Mouse (Mus musculus) lung, postnatal 0 days (tissue): ENCODE results near the gene Fam187a. TPM values are rescaled to one million over a fixed set of nuclear protein-coding genes. Genes with fewer than 3 reads are reported as not detected.

Experiments
- ATAC-seq: fragments of 200-750 bp; cut with Nextera tagmentation; 2 replicates; pipeline ENCODE4 v1.8.0; 2017; ENCODE audit warnings: moderate library complexity
- DNase-seq: peaks from one replicate; pipeline ENCODE4 v3.0.0-alpha.2; 2016; ENCODE audit warnings: low spot score
- H3K27ac ChIP-seq: fragments of 300-500 bp; sonication (generic); 2 replicates; pipeline ENCODE4 v1.5.1; 2014; ENCODE audit warnings: antibody characterized with exemption, mild to moderate bottlenecking, low read length, mixed read lengths
- H3K27me3 ChIP-seq: fragments of 300-500 bp; sonication (generic); replicated peaks from 2 replicates; pipeline ENCODE4 v1.6.1; 2014; ENCODE audit warnings: low read length, mixed read lengths; ENCODE audit not compliant: insufficient read depth
- H3K36me3 ChIP-seq: fragments of 300-500 bp; sonication (generic); 2 replicates; pipeline ENCODE4 v1.6.1; 2014; ENCODE audit warnings: low read length, mixed read lengths; ENCODE audit not compliant: insufficient read depth
- H3K4me1 ChIP-seq: fragments of 300-500 bp; sonication (generic); 2 replicates; pipeline ENCODE4 v1.6.1; 2014; ENCODE audit warnings: antibody characterized with exemption, low read depth, low read length, mixed read lengths; ENCODE audit not compliant: insufficient read depth
- H3K4me2 ChIP-seq: fragments of 300-500 bp; sonication (generic); replicated peaks from 2 replicates; pipeline ENCODE4 v1.6.1; 2014; ENCODE audit warnings: low read depth, mild to moderate bottlenecking, low read length, moderate library complexity, mixed read lengths
- H3K4me3 ChIP-seq: fragments of 300-500 bp; sonication (generic); 2 replicates; pipeline ENCODE4 v1.5.1; 2014; ENCODE audit warnings: low read depth, low read length
- H3K9ac ChIP-seq: fragments of 300-500 bp; sonication (generic); replicated peaks from 2 replicates; pipeline ENCODE4 v1.6.1; 2014; ENCODE audit warnings: low read depth, mild to moderate bottlenecking
- H3K9me3 ChIP-seq: fragments of 300-500 bp; sonication (generic); 2 replicates; pipeline ENCODE4 v1.6.1; 2016; ENCODE audit warnings: low read length, mixed read lengths
- CTCF ChIP-seq: IDR thresholded peaks from 2 replicates; pipeline ENCODE4 v1.5.1; 2016; ENCODE audit warnings: antibody characterized with exemption, mild to moderate bottlenecking
- EP300 ChIP-seq: IDR thresholded peaks from 2 replicates; pipeline ENCODE4 v1.6.1; 2016; ENCODE audit warnings: antibody characterized with exemption, mild to moderate bottlenecking, control low read depth
- WGBS: fragments of 180-500 bp; shearing (Covaris S2); extraction: QIAGEN DNeasy Blood & Tissue Kit; methylation state at CpG from one replicate; pipeline ENCODE4 v1.1.7; 2014; 5-methylcytosine and 5-hydroxymethylcytosine counted together
- polyA plus RNA-seq: library from polyadenylated mRNA; unstranded; fragments of >200 nt; fragmentation: Nextera tagmentation; extraction: Ambion mirVana; gene quantifications from 2 replicates; pipeline ENCODE4 v1.2.1, GENCODE M21; 2015

Fam187a gene
- polyA plus RNA-seq, 1 experiment from 2014 or later: not detected

- H3K4me2 ChIP-seq: no peak overlapping the region
- no peaks in the 10 kb centered on the region for H3K27me3 ChIP-seq
- 58% methylated on average over 10 of the region's 10 CpGs for WGBS
- DNase-seq: no peak
- no peak for ATAC-seq
- H3K27ac ChIP-seq: no peak overlapping the region
- no peak overlapping the region for H3K4me3 ChIP-seq
- no peaks in the 10 kb centered on the region for H3K4me1 ChIP-seq
- H3K9ac ChIP-seq: no peak overlapping the region
- no peaks in the 10 kb centered on the region for H3K9me3 ChIP-seq
- TF ChIP-seq EP300 (no peak), CTCF (no peak)
- H3K36me3 ChIP-seq: peaks cover 33% of the 10 kb centered on the region
These were observed 39.0 kb upstream of the Fam187a start for GRCm38 (mm10) chr11:102845926-102846325.

GRCm38 (mm10) chr11:102851883-102852282 lies 33.1 kb upstream of the Fam187a start:
- no peaks in the 10 kb centered on the region for H3K27me3 ChIP-seq
- no peak for TF ChIP-seq EP300
- peak; percentile 81 for TF ChIP-seq CTCF
- no peaks in the 10 kb centered on the region for H3K4me1 ChIP-seq
- H3K4me3 ChIP-seq: no peak overlapping the region
- no peaks in the 10 kb centered on the region for H3K9me3 ChIP-seq
- peak; percentile 58 for DNase-seq
- H3K4me2 ChIP-seq: no peak overlapping the region
- H3K36me3 ChIP-seq: peaks cover 36% of the 10 kb centered on the region
- WGBS: 61% methylated on average over 5 of the region's 5 CpGs
- ATAC-seq: peak; percentile 68
- no peak overlapping the region for H3K27ac ChIP-seq
- no peak overlapping the region for H3K9ac ChIP-seq

GRCm38 (mm10) chr11:102853760-102854159 lies 31.2 kb upstream of the Fam187a start:
- H3K27me3 ChIP-seq: no peaks in the 10 kb centered on the region
- no peak overlapping the region for H3K27ac ChIP-seq
- no peak overlapping the region for H3K9ac ChIP-seq
- H3K36me3 ChIP-seq: peaks cover 26% of the 10 kb centered on the region
- H3K4me1 ChIP-seq: no peaks in the 10 kb centered on the region
- ATAC-seq: no peak
- H3K9me3 ChIP-seq: no peaks in the 10 kb centered on the region
- no peak for DNase-seq
- TF ChIP-seq EP300: no peak
- peak; percentile 48 for TF ChIP-seq CTCF
- H3K4me3 ChIP-seq: no peak overlapping the region
- no peak overlapping the region for H3K4me2 ChIP-seq

GRCm38 (mm10) chr11:102855941-102856340 lies 29.0 kb upstream of the Fam187a start:
- Histone ChIP-seq H3K4me1 (no peaks in the 10 kb centered on the region), H3K9ac (no peak overlapping the region), H3K36me3 (peaks cover 33% of the 10 kb centered on the region), H3K27me3 (no peaks in the 10 kb centered on the region), H3K9me3 (no peaks in the 10 kb centered on the region), H3K4me3 (no peak overlapping the region), H3K27ac (no peak overlapping the region), H3K4me2 (no peak overlapping the region)
- no peak for TF ChIP-seq EP300
- no peak for ATAC-seq
- DNase-seq: no peak
- 75% methylated on average over 6 of the region's 6 CpGs for WGBS

GRCm38 (mm10) chr11:102858951-102859350 lies 26.0 kb upstream of the Fam187a start:
- DNase-seq (no peak), ATAC-seq (no peak)
- WGBS: 94% methylated on average over 11 of the region's 11 CpGs
- TF ChIP-seq CTCF: no peak
- TF ChIP-seq EP300: no peak
- Histone ChIP-seq H3K9me3 (no peaks in the 10 kb centered on the region), H3K36me3 (peaks cover 45% of the 10 kb centered on the region), H3K4me2 (no peak overlapping the region), H3K4me3 (no peak overlapping the region), H3K4me1 (no peaks in the 10 kb centered on the region), H3K27me3 (no peaks in the 10 kb centered on the region), H3K27ac (no peak overlapping the region), H3K9ac (no peak overlapping the region)

GRCm38 (mm10) chr11:102859933-102860332 lies 25.0 kb upstream of the Fam187a start:
- 96% methylated on average over 8 of the region's 8 CpGs for WGBS
- TF ChIP-seq EP300: no peak
- TF ChIP-seq CTCF: no peak
- no peak overlapping the region for H3K4me3 ChIP-seq
- no peak for DNase-seq
- no peaks in the 10 kb centered on the region for H3K27me3 ChIP-seq
- H3K36me3 ChIP-seq: peaks cover 39% of the 10 kb centered on the region
- no peaks in the 10 kb centered on the region for H3K9me3 ChIP-seq
- no peak overlapping the region for H3K4me2 ChIP-seq
- H3K9ac ChIP-seq: no peak overlapping the region
- no peak overlapping the region for H3K27ac ChIP-seq
- ATAC-seq: no peak
- no peaks in the 10 kb centered on the region for H3K4me1 ChIP-seq

- ATAC-seq (peak; percentile 38; the same call in 1 of the 2 replicates), DNase-seq (peak; percentile 84)
- 26% methylated on average over 4 of the region's 4 CpGs for WGBS
- Histone ChIP-seq H3K4me2 (no peak overlapping the region), H3K4me3 (no peak overlapping the region), H3K9me3 (no peaks in the 10 kb centered on the region), H3K4me1 (no peaks in the 10 kb centered on the region), H3K27ac (no peak overlapping the region), H3K27me3 (no peaks in the 10 kb centered on the region), H3K36me3 (peaks cover 29% of the 10 kb centered on the region), H3K9ac (no peak overlapping the region)
- TF ChIP-seq CTCF (peak; percentile 76), EP300 (no peak)
These were observed 20.7 kb upstream of the Fam187a start for GRCm38 (mm10) chr11:102864272-102864671.
